15 mouse cellular contexts compared by ENCODE assay signal in the genomic region with DNA sequence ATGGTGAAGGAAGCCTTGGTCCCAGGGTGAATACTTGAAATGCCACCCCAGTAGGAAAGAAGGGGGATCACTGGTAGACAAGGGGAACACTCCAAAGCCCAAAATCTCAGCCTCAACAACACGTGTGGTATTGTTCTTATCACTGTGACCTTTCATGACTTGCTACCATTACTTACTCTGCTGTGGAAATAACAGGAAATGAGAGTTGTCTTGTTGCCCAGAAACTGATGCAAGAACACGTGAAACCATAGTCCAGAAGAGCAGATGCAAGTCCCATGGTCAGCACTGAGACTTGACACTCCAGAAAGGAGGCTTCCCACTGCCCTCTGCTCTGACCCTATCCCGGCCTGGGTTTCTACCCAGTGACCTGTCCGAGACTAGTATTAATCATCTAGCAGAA.
DNase-seq lines count a peak whose midpoint lies in the region; ATAC-seq and TF ChIP-seq lines count a peak whose summit lies in the region.
"Had no signal": no experiment of that assay in that cellular context is flagged by ENCODE, and none has a peak within 500 bp of the region (broad histone marks: within the 10 kb centered on the region; RNA-seq: fewer than 3 reads in every experiment).

No protein-coding gene starts in this region.

- no peak overlapping the region for H3K4me2 ChIP-seq in kidney, embryonic 15.5 days
- H3K4me2 ChIP-seq in lung, postnatal 0 days (replicated peaks; ENCODE audit: low read depth, low read length) = no peak overlapping the region
- H3K4me2 ChIP-seq: heart, embryonic 15.5 days; hindbrain, embryonic 12.5 days; liver, embryonic 15.5 days had no signal

- H3K9ac ChIP-seq in kidney, embryonic 15.5 days = no peak overlapping the region
- H3K9ac ChIP-seq in lung, postnatal 0 days (replicated peaks; ENCODE audit: low read depth) = no peak overlapping the region
- H3K9ac ChIP-seq: heart, embryonic 15.5 days; hindbrain, embryonic 12.5 days; liver, embryonic 15.5 days had no signal

- no peak for ATAC-seq in kidney, embryonic 15.5 days (replicated peaks; ENCODE audit: low FRiP score)
- peak; percentile 65 for ATAC-seq in lung, postnatal 0 days
- no peak for ATAC-seq in CD4-positive, CD25-positive, alpha-beta regulatory T cell, adult 4 months
- ATAC-seq: inflammation-experienced regulatory T-cells, adult 6 months; midbrain, embryonic 16.5 days had no signal

- TF ChIP-seq POLR2A in kidney, adult 2 months (IDR thresholded peaks at IDR 0.05; ENCODE audit: low read depth, low read length) = no peak

- H3K27me3 ChIP-seq in kidney, adult 2 months (replicated peaks; ENCODE audit: control insufficient read depth, insufficient read depth, low read length) = no peaks in the 10 kb centered on the region
- H3K27me3 ChIP-seq in kidney, embryonic 15.5 days = no peaks in the 10 kb centered on the region
- no peaks in the 10 kb centered on the region for H3K27me3 ChIP-seq in lung, postnatal 0 days (replicated peaks; ENCODE audit: insufficient read depth, low read length)
- H3K27me3 ChIP-seq: hindbrain, embryonic 12.5 days; liver, embryonic 15.5 days had no signal

- DNase-seq in adrenal gland, adult 2 months = peak; percentile 26
- DNase-seq in adrenal gland, postnatal 4 days (ENCODE audit: low spot score in 2 of 2) = no peak
- peak; percentile 74 for DNase-seq in kidney, adult 2 months
- DNase-seq in lung, postnatal 0 days (ENCODE audit: low spot score) = peak; percentile 45
- no peak for DNase-seq in lung, postnatal 4 days
- peak; percentile 32 for DNase-seq in skeletal muscle tissue, adult 2 months (ENCODE audit: low read depth, low spot score)
- DNase-seq: gastrocnemius, postnatal 10 days had no signal

- H3K9me3 ChIP-seq in kidney, embryonic 15.5 days (replicated peaks) = no peaks in the 10 kb centered on the region
- H3K9me3 ChIP-seq in lung, postnatal 0 days (ENCODE audit: low read length) = no peaks in the 10 kb centered on the region
- H3K9me3 ChIP-seq: heart, embryonic 15.5 days; hindbrain, embryonic 12.5 days; liver, embryonic 15.5 days had no signal

- no peak for TF ChIP-seq EP300 in lung, postnatal 0 days (IDR thresholded peaks at IDR 0.05)

- H3K4me3 ChIP-seq in kidney, adult 2 months (ENCODE audit: insufficient read depth, low read depth, low read length) = no peak overlapping the region
- H3K4me3 ChIP-seq in kidney, embryonic 15.5 days (replicated peaks) = no peak overlapping the region
- no peak overlapping the region for H3K4me3 ChIP-seq in lung, postnatal 0 days (ENCODE audit: low read depth, low read length)
- H3K4me3 ChIP-seq: heart, embryonic 15.5 days; hindbrain, embryonic 12.5 days; left cerebral cortex, adult 2 months; liver, embryonic 15.5 days had no signal

- TF ChIP-seq CTCF in kidney, adult 2 months (conservative IDR thresholded peaks at IDR 0.05; ENCODE audit: insufficient read depth, insufficient read length, low read depth, low read length) = no peak
- no peak for TF ChIP-seq CTCF in lung, postnatal 0 days (IDR thresholded peaks at IDR 0.05)

- peaks cover 4% of the 10 kb centered on the region; the same call in 1 of the 2 replicates for H3K4me1 ChIP-seq in kidney, adult 2 months (ENCODE audit: control insufficient read depth, insufficient read depth, low read length)
- no peaks in the 10 kb centered on the region for H3K4me1 ChIP-seq in kidney, embryonic 15.5 days
- H3K4me1 ChIP-seq in lung, postnatal 0 days (ENCODE audit: insufficient read depth, low read depth, low read length) = no peaks in the 10 kb centered on the region
- H3K4me1 ChIP-seq: heart, embryonic 15.5 days; liver, embryonic 15.5 days had no signal

- 52% methylated on average over 4 of the region's 4 CpGs for WGBS in kidney, adult 2 months
- 54% methylated on average over 4 of the region's 4 CpGs for WGBS in kidney, embryonic 15.5 days
- 31% methylated on average over 4 of the region's 4 CpGs for WGBS in lung, postnatal 0 days

- H3K27ac ChIP-seq in kidney, adult 2 months (ENCODE audit: insufficient read depth, low read depth, low read length) = peak overlapping the region; percentile 59
- H3K27ac ChIP-seq in kidney, embryonic 15.5 days = no peak overlapping the region
- H3K27ac ChIP-seq in lung, postnatal 0 days (ENCODE audit: low read length) = no peak overlapping the region
- H3K27ac ChIP-seq: heart, embryonic 15.5 days; hindbrain, embryonic 12.5 days; left cerebral cortex, adult 2 months; liver, embryonic 15.5 days had no signal

- no peaks in the 10 kb centered on the region for H3K36me3 ChIP-seq in kidney, adult 2 months (ENCODE audit: control insufficient read depth, insufficient read depth, low read length)
- no peaks in the 10 kb centered on the region for H3K36me3 ChIP-seq in kidney, embryonic 15.5 days
- H3K36me3 ChIP-seq in lung, postnatal 0 days (ENCODE audit: insufficient read depth, low read length) = no peaks in the 10 kb centered on the region
- H3K36me3 ChIP-seq: heart, embryonic 15.5 days; hindbrain, embryonic 12.5 days; liver, embryonic 15.5 days had no signal

Comparison
In these comparisons a context has a peak if more than half of its experiments do, and no peak if none do; other contexts are left out.
1. DNase-seq: peak in adrenal gland, adult 2 months (single experiment), kidney, adult 2 months (single experiment), lung, postnatal 0 days (single experiment) and skeletal muscle tissue, adult 2 months (single experiment); none in adrenal gland, postnatal 4 days (0 of 2) and lung, postnatal 4 days (0 of 2).